Mouse (Mus musculus) urinary bladder, postnatal 10 days (tissue): ENCODE results near the gene Gm10053.
"Not testable (repeated sequence)": the region's sequence is repeated elsewhere in the genome, so short reads cannot be mapped to it uniquely, and the experiment has no call there.

Experiments used
- DNase-seq: peaks from one replicate; pipeline ENCODE4 v3.0.0; 2022; ENCODE audit warnings: low spot score

Gene Gm10053

GRCm38 (mm10) chr19:24875129-24875870 lies at the start of gene Gm10053:
TSS of gene Gm10053 (plus strand) at chr19:24875686.
- not testable (repeated sequence) for DNase-seq

DNA sequence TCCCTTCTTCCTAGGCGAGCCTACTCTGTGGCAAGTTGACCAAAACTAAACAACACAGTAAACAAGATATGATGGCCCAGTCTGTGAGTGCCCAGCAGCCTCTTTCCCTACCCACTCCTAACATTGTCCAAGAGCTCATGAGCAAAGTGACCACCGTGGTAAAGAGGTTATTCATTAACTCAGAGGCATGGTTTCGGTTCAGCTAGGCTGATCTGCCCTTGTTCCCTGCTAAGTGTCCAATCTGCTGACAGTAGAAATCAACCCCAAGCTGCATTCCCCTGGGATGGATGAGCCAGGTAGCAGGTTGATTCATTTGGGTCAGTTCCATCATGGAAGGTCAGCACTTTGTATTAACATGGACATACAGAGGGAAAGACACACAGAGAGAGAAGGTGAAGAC lies 33.4 kb upstream of the Gm10053 start:
- no peak for DNase-seq

DNA sequence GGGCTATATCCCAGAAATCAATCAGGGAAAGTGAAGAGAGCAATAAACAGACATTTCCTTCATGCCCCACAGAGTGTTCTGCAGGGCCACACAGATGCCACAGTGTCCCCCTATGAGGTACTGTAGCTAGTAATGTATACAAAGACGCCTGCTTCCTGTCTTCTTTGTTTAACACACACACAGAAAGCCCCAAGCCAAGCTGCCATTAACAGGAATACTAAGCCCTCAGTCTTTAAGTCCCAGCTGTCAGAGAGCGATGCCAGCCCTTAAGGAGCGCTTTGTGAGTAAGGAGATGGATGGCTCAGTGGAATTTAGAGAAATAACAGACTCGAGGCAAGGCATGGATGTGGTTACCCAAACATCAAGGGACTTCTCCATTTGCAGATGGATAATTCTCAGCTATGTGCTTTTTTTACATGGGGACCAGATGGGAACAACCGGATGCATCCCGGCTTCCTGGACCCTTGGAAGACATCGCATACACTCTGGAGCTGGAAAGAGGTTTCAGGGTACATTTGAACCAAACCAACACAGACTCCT lies 30.4 kb upstream of the Gm10053 start:
- no peak for DNase-seq

GRCm38 (mm10) chr19:24848345-24848744 lies 27.1 kb upstream of the Gm10053 start:
- no peak for DNase-seq

GRCm38 (mm10) chr19:24848844-24849243 lies 26.6 kb upstream of the Gm10053 start:
- DNase-seq = no peak

DNA sequence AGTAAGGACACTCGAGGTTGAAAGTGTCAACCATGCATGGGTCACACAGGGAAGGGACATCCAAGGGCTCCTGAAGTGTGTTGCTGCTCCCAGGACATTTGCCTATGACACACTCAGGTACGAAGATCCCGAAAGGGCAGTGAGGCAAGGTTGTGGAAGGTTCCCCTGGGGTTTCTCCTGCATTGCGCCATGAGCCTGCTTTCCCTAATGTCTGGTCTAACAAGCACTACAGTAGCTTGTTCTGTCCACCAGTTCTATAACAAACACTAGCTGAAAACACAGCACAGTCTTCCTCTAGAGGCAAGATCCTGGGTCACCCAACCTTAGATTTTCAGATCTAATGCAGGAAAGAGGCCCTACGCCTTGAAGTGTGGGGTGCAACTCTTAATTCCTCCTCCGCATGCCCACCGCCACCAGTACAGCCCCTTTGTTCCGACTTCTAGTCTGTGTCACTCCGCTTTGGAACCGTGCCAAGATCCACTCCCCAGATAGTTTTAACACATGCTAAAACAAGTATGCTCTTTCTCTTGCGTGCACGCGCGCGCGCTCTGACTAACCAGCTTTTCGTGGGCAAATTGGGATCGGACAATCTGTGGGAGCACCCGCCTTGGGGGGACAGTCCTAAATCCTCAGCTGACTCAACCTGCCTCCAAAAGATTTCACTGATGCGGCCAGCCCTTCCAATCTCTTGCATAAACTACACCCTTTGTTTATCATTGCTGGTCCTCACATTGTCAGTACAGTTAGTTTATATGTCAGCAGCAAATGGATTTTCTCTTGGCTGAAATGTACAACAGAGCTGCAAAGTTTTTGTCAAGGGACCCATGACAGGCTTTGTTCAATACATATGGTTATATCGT lies 23.8 kb upstream of the Gm10053 start:
- no peak for DNase-seq

DNA sequence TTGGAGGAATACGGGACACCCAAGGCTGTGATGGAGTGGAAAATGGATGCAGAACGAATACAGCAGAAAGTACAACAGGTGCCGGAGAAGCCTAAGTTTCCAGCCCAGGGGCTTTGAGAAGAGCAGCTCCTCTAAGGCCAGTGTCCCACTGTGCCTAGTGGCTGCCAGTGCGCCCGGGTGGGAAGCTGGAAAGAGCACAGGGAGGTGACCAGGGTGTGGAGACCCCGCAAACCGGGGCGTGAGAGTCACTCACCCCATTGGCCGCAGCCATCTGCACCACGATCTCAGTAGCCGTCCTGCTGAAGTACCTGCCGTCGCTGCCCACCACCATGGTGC lies 14.2 kb upstream of the Gm10053 start:
- no peak for DNase-seq

DNA sequence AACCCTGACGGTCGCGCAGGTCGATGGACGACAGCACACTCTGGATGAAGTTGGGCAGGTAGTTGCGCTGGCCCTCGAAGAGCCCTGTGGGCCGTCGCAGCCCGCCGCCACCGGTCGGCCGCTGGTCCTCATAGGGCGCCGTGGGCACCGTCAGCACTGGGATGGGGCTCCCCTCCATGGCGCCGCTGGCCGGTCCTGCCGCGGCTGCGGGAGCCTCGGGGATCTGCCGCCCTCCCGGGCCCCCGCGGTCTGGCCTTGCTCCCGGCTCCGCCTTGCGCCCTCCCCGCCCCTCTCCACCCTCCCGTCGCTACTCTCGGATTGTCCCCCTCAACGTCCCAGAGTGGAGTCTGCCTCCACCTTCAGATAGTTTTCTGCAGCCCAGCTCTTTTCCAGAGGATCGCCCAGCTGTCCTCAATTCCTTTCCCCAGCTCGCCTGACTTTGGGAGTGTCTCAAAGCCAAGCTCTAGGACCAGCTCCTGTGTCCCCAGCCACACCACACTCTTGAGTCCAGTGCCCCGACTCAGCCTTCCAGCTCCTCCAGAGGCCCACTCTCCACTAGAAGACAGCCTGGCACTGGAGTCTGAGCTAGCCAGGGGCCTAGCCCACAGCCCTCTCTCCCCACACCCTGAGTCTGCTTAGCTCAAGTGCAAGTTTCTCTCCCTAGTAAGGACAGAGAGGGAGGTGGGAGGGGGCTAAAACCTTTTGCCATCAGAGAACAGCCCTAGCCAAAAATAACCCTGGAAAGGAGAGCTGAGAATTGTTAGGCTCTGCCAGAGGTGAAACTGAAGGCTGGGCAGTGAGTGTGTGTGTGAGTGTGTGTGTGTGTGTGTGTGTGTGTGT lies 13.7 kb upstream of the Gm10053 start, which contains the start of gene Pgm5:
Pgm5 (minus strand) TSS at position 244 of the 840 bp plus-strand sequence.
- DNase-seq = peak; percentile 30

- no peak for DNase-seq
Observed at GRCm38 (mm10) chr19:24865436-24865835, 10.1 kb upstream of the Gm10053 start.

GRCm38 (mm10) chr19:24871037-24871635 lies 4.3 kb upstream of the Gm10053 start:
- DNase-seq = peak; percentile 28

- no peak for DNase-seq
Observed at GRCm38 (mm10) chr19:24873873-24874272, 1.6 kb upstream of the Gm10053 start.

GRCm38 (mm10) chr19:24881237-24881636 lies 5.8 kb downstream of the Gm10053 start:
- no peak for DNase-seq

- no peak for DNase-seq
Observed at GRCm38 (mm10) chr19:24885504-24885903, 10.0 kb downstream of the Gm10053 start.

- no peak for DNase-seq
Observed at GRCm38 (mm10) chr19:24886888-24887287, 11.4 kb downstream of the Gm10053 start.

GRCm38 (mm10) chr19:24896536-24896935 lies 21.1 kb downstream of the Gm10053 start:
- DNase-seq = no peak

- no peak for DNase-seq
Observed at GRCm38 (mm10) chr19:24897006-24897895, 21.8 kb downstream of the Gm10053 start.

GRCm38 (mm10) chr19:24897896-24898736 lies 22.6 kb downstream of the Gm10053 start:
- DNase-seq = no peak

DNA sequence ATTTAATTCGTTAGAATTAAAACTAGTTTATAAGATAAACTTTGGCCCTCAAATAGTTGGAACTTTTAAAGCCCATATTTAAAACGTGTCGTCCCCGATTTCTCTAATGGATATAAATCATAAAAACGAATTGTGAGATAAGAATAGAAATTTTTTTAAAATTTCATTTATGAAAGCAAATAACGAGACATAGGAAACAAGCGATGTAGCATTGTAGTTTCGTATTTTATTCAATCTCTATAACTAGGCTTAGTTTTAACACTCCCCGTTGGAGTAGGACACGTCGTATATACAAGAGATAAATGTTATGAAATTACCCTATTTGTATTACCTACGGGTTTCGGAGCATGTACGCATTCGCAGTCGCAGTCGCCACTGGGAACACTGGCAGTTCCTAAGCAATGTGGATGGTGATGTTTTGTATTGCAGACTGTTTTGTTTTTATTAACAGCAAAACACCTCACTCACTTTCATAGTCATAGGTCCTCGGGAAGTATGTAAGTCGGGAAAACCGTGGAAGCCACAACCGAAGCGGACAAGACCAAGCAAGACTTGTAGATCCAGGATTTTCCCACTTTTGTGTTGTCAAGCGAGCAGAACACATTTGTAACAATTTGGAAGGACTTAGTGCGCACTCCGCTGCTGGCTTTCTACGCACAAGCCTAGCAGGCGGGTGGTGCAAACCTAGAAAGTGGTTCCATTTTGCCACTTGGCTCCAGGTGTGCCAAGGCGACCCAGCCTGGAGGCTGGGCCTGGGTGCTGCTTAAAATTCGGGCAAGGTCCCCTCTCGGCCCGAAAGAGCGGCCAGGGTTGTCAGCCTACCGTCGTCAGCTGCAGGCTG lies 23.5 kb downstream of the Gm10053 start:
- no peak for DNase-seq
